Mouse (Mus musculus) thymus, adult 2 months (tissue): ENCODE measurements at regions not wholly inside any gene's neighbourhood (a gene's known extent, or its start where the extent isn't known, plus 50 kb on each side); places are given as distances from the start of the nearest gene placed in this dataset.

Experiments
- CTCF ChIP-seq: fragments of 200-500 bp; IDR thresholded peaks from 2 replicates; pipeline ENCODE4 v1.5.1; 2012; ENCODE audit warnings: mild to moderate bottlenecking, control low read depth, low read length, moderate library complexity, borderline replicate concordance; ENCODE audit not compliant: control insufficient read depth, poor library complexity, insufficient read depth; ENCODE audit errors: extremely low read depth
- POLR2A ChIP-seq: fragments of 200-500 bp; IDR thresholded peaks from 2 replicates; pipeline ENCODE4 v1.6.1; 2012; ENCODE audit warnings: mild to moderate bottlenecking, low read length, control low read depth, moderate library complexity; ENCODE audit not compliant: control insufficient read depth, poor library complexity, insufficient read depth; ENCODE audit errors: extremely low read depth

DNA sequence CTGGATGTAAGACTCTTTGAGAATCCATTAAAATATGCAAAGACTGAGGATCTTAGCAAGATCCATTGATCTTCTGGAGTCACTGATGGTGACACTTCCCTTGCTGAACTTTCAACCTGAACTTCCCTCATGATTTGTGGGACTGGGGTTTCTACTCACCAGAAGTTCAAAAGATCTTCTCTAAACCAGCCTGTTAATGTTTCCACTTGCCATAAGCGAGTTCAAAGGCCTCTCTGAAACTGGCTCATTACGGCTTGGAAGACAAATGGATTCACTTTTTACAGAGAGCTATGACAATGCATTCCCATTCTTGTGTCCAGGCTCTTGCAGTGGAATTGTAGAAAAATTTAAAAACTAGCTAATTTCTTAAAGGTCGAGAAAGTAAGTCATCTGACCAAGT lies 102.6 kb downstream of the Plk2 start:
- TF ChIP-seq CTCF (no peak), POLR2A (no peak)
